Mouse (Mus musculus) MEL (cell line): ENCODE measurements at regions not wholly inside any gene's neighbourhood (a gene's known extent, or its start where the extent isn't known, plus 50 kb on each side); places are given as distances from the start of the nearest gene placed in this dataset.

ENCODE experiments used
- DNase-seq: peaks from one replicate; pipeline ENCODE4 v3.0.0; 2011; ENCODE audit warnings: low read depth, low spot score
- H3K27ac ChIP-seq: 2 replicates; pipeline ENCODE4 v1.5.1; 2012; ENCODE audit warnings: low read depth, mild to moderate bottlenecking, control low read depth, low read length, moderate library complexity; ENCODE audit not compliant: control insufficient read depth
- H3K27me3 ChIP-seq, 2 experiments: fragments of 150-350 bp in 1 of 2; sonication (generic) in 1 of 2; 2 replicates each; pipeline ENCODE4 v1.6.1; 2012; ENCODE audit warnings: low read length in 2 of 2, mild to moderate bottlenecking in 2 of 2, improper control_type of control experiment in 1 of 2, moderate library complexity in 1 of 2; ENCODE audit not compliant: insufficient read depth in 2 of 2, control insufficient read depth in 1 of 2
- H3K36me3 ChIP-seq, 2 experiments: 2 replicates each; pipeline ENCODE4 v1.6.1; 2012 to 2014; ENCODE audit warnings: low read length in 2 of 2, improper control_type of control experiment in 1 of 2, inconsistent platforms in 1 of 2, mild to moderate bottlenecking in 1 of 2; ENCODE audit not compliant: insufficient read depth in 2 of 2, control insufficient read depth in 1 of 2
- H3K4me1 ChIP-seq, 2 experiments: fragments of 150-350 bp in 1 of 2; sonication (generic) in 1 of 2; 2 replicates each; pipeline ENCODE4 v1.6.1; 2012; ENCODE audit warnings: low read length in 2 of 2, improper control_type of control experiment in 1 of 2, mild to moderate bottlenecking in 1 of 2; ENCODE audit not compliant: insufficient read depth in 2 of 2, control insufficient read depth in 1 of 2
- H3K4me3 ChIP-seq, 2 experiments: fragments of 150-350 bp in 1 of 2; sonication (generic) in 1 of 2; 2 replicates each; pipeline ENCODE4 v1.5.1; 2012; ENCODE audit warnings: low read depth in 2 of 2, low read length in 2 of 2, mild to moderate bottlenecking in 2 of 2, moderate library complexity in 2 of 2, control low read depth in 1 of 2, improper control_type of control experiment in 1 of 2; ENCODE audit not compliant: control insufficient read depth in 1 of 2, insufficient read depth in 1 of 2
- H3K79me2 ChIP-seq: 2 replicates; pipeline ENCODE4 v1.6.1; 2012; ENCODE audit warnings: mild to moderate bottlenecking, low read length, moderate library complexity; ENCODE audit not compliant: control insufficient read depth, poor library complexity, insufficient read depth
- H3K9ac ChIP-seq: 2 replicates; pipeline ENCODE4 v1.6.1; 2012; ENCODE audit warnings: low read depth, mild to moderate bottlenecking, control low read depth, low read length, moderate library complexity; ENCODE audit not compliant: control insufficient read depth, poor library complexity, severe bottlenecking
- H3K9me3 ChIP-seq: fragments of 150-350 bp; sonication (generic); replicated peaks from 2 replicates; pipeline ENCODE4 v1.6.1; 2012; ENCODE audit warnings: mild to moderate bottlenecking, low read length, improper control_type of control experiment, moderate library complexity; ENCODE audit not compliant: insufficient read depth
- CHD1 ChIP-seq: IDR thresholded peaks from 2 replicates; pipeline ENCODE4 v1.6.1; 2012; ENCODE audit warnings: low read depth, mild to moderate bottlenecking, inconsistent platforms, low read length, improper control_type of control experiment
- CHD2 ChIP-seq: IDR thresholded peaks from 2 replicates; pipeline ENCODE4 v1.6.1; 2011; ENCODE audit warnings: low read length, improper control_type of control experiment
- E2F4 ChIP-seq: IDR thresholded peaks from 2 replicates; pipeline ENCODE4 v1.6.1; 2011; ENCODE audit warnings: low read depth, low read length, improper control_type of control experiment, borderline replicate concordance
- ELF1 ChIP-seq: IDR thresholded peaks from 2 replicates; pipeline ENCODE4 v1.6.1; 2014; ENCODE audit warnings: low read depth, mild to moderate bottlenecking, inconsistent platforms, low read length, improper control_type of control experiment, moderate library complexity
- ETS1 ChIP-seq: IDR thresholded peaks from 2 replicates; pipeline ENCODE4 v1.6.1; 2012; ENCODE audit warnings: low read depth, mild to moderate bottlenecking, inconsistent platforms, low read length, improper control_type of control experiment, moderate library complexity
- GATA1 ChIP-seq: IDR thresholded peaks from 2 replicates; pipeline ENCODE4 v1.6.1; 2011; ENCODE audit warnings: low read depth, low read length, improper control_type of control experiment
- JUND ChIP-seq: IDR thresholded peaks from 2 replicates; pipeline ENCODE4 v1.6.1; 2011; ENCODE audit warnings: low read depth, mild to moderate bottlenecking, improper control_type of control experiment, low read length
- MAFK ChIP-seq: IDR thresholded peaks from 2 replicates; pipeline ENCODE4 v1.6.1; 2011; ENCODE audit warnings: low read depth, mild to moderate bottlenecking, low read length, improper control_type of control experiment, borderline replicate concordance
- MAX ChIP-seq: IDR thresholded peaks from 2 replicates; pipeline ENCODE4 v1.6.1; 2011; ENCODE audit warnings: low read length, improper control_type of control experiment
- MAZ ChIP-seq: IDR thresholded peaks from 2 replicates; pipeline ENCODE4 v1.6.1; 2012; ENCODE audit warnings: low read depth, mild to moderate bottlenecking, inconsistent platforms, low read length, improper control_type of control experiment
- MYC ChIP-seq: IDR thresholded peaks from 2 replicates; pipeline ENCODE4 v1.6.1; 2011; ENCODE audit warnings: low read depth, mild to moderate bottlenecking, low read length, improper control_type of control experiment, moderate library complexity
- NRF1 ChIP-seq: IDR thresholded peaks from 2 replicates; pipeline ENCODE4 v1.6.1; 2014; ENCODE audit warnings: low read depth, mild to moderate bottlenecking, inconsistent platforms, low read length, improper control_type of control experiment, moderate library complexity; ENCODE audit not compliant: poor library complexity, insufficient read depth, severe bottlenecking
- RAD21 ChIP-seq: IDR thresholded peaks from 2 replicates; pipeline ENCODE4 v1.6.1; 2011; ENCODE audit warnings: mild to moderate bottlenecking, low read depth, low read length, improper control_type of control experiment
- SIN3A ChIP-seq: IDR thresholded peaks from 2 replicates; pipeline ENCODE4 v1.6.1; 2012; ENCODE audit warnings: low read length, improper control_type of control experiment, inconsistent platforms
- SMC3 ChIP-seq: IDR thresholded peaks from 2 replicates; pipeline ENCODE4 v1.6.1; 2011; ENCODE audit warnings: low read depth, low read length, improper control_type of control experiment
- TCF12 ChIP-seq: IDR thresholded peaks from 2 replicates; pipeline ENCODE4 v1.6.1; 2014; ENCODE audit warnings: low read depth, mild to moderate bottlenecking, inconsistent platforms, low read length, improper control_type of control experiment, moderate library complexity
- UBTF ChIP-seq: IDR thresholded peaks from 2 replicates; pipeline ENCODE4 v1.6.1; 2012; ENCODE audit warnings: low read depth, mild to moderate bottlenecking, inconsistent platforms, low read length, improper control_type of control experiment, moderate library complexity, borderline replicate concordance; ENCODE audit not compliant: insufficient read depth
- ZMIZ1 ChIP-seq: IDR thresholded peaks from 2 replicates; pipeline ENCODE4 v1.6.1; 2012; ENCODE audit warnings: low read depth, mild to moderate bottlenecking, inconsistent platforms, low read length, improper control_type of control experiment, moderate library complexity

DNA sequence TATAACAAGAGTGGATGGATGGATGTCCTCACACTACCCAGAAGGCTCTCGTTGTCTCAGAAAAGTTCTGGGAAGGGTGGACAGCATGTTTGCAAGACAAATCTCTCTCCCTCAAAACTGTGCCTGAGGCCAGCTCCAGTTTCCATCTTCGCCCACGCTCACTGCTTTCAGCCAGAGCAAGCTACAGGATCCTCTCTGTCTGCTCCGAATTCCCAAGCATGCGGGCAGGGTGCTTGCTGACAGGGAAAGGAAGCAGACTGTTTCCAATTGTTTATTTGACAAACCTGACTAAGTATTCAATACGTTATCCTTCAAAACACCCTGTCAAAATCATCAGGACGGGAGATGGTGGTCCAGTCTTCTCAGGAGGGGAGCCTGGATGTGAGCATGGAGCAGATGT is 558.8 kb downstream of the Tbc1d22a start:
- Histone ChIP-seq H3K4me3 (no peak overlapping the region), H3K79me2 (no peaks in the 10 kb centered on the region), H3K9me3 (no peaks in the 10 kb centered on the region), H3K27me3 (no peaks in the 10 kb centered on the region), H3K36me3 (no peaks in the 10 kb centered on the region), H3K4me1 (no peaks in the 10 kb centered on the region), H3K9ac (no peak overlapping the region), H3K27ac (no peak overlapping the region)
- no peak for DNase-seq
- no peak for TF ChIP-seq JUND
- no peak for TF ChIP-seq NRF1
- TF ChIP-seq SMC3: no peak
- no peak for TF ChIP-seq GATA1
- no peak for TF ChIP-seq MYC
- no peak for TF ChIP-seq ELF1
- no peak for TF ChIP-seq UBTF
- TF ChIP-seq MAFK: no peak
- TF ChIP-seq TCF12: no peak
- no peak for TF ChIP-seq ZMIZ1

GRCm38 (mm10) chr15:86777998-86778397 is 563.7 kb downstream of the Tbc1d22a start:
- no peak for TF ChIP-seq E2F4
- no peak for TF ChIP-seq MAX
- no peak for TF ChIP-seq ETS1
- no peak for TF ChIP-seq SMC3
- no peak for TF ChIP-seq TCF12
- no peak for TF ChIP-seq RAD21
- no peak for TF ChIP-seq MYC
- no peak for TF ChIP-seq MAZ
- no peak for TF ChIP-seq CHD1
- no peak for TF ChIP-seq SIN3A
- TF ChIP-seq CHD2: no peak
- no peaks in the 10 kb centered on the region for H3K27me3 ChIP-seq
- no peak for DNase-seq
- H3K4me3 ChIP-seq: no peak overlapping the region
- no peak overlapping the region for H3K27ac ChIP-seq
- H3K9me3 ChIP-seq: no peaks in the 10 kb centered on the region
- no peaks in the 10 kb centered on the region for H3K36me3 ChIP-seq
- H3K4me1 ChIP-seq: no peaks in the 10 kb centered on the region
- H3K79me2 ChIP-seq: no peaks in the 10 kb centered on the region
- H3K9ac ChIP-seq: no peak overlapping the region
